Mouse (Mus musculus) E14TG2a.4 (cell line): ENCODE data around the gene Srcin1.
A peak's percentile ranks its signal among the peaks of the same experiment; 100 is the strongest.

ENCODE experiments used
- CTCF ChIP-seq: conservative IDR thresholded peaks from 2 replicates; pipeline ENCODE4 v1.5.1; 2014; ENCODE audit warnings: low read length
- NANOG ChIP-seq: IDR thresholded peaks from 2 replicates; pipeline ENCODE4 v1.6.1; 2014; ENCODE audit warnings: borderline replicate concordance, low read length, mixed read lengths

GRCm38 (mm10) chr11:97597945-97598691 is 22.1 kb upstream of the Srcin1 start:
- TF ChIP-seq CTCF (peak; percentile 52), NANOG (no peak)
